Mouse (Mus musculus): ENCODE data around the gene Ing3. TPM values are rescaled to one million over a fixed set of nuclear protein-coding genes. Genes with fewer than 3 reads are reported as not detected.

Gene Ing3
- polyA plus RNA-seq (2014; fragmentation: Nextera tagmentation; extraction: Ambion mirVana): 50.5 and 50.9 TPM in 2 replicates

DNA sequence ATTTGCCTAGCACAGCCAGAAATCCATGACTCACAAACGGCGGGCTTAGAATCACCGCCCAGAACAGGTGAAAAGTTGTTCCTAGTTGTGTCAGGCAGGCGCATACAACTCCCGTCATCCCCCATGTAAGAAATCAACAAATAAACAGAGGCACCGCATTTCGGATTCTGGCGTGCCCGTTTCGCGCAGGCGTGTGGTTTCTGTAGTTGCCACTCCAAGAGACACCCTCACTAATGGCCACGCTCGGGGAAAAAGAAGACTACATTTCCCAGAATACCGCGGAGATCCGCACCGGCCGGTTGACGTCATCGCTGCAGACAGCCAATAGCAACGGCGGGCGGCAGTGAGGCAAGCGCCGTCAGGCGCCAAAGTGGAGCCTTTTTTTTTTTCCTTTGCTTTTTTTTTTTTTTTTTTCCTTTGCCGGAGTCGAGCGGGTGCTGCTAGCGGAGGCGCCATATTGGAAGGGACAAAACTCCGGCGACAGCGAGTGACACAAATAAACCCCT, at the start of gene Ing3:
Gene Ing3, plus strand, starts transcription at position 346 of the 506 bp plus-strand sequence.
- H3K27ac ChIP-seq (replicated peaks; ENCODE audit: low read depth, low read length): peak within 1 kb of the TSS; percentile 99
- H3K9ac ChIP-seq (replicated peaks; ENCODE audit: low read length): peak within 1 kb of the TSS; percentile 77
- H3K36me3 ChIP-seq (ENCODE audit: control insufficient read depth, insufficient read depth, low read length): peaks cover 23% of the 10 kb centered on the region
- H3K4me3 ChIP-seq (replicated peaks; ENCODE audit: low read depth, low read length): peak within 1 kb of the TSS; percentile 69
- no peaks in the 10 kb centered on the region for H3K9me3 ChIP-seq (ENCODE audit: control insufficient read depth, low read length)
- peak; percentile 99 for DNase-seq
- peak; percentile 98 for ATAC-seq (ENCODE audit: low FRiP score, low TSS enrichment)
- no peaks in the 10 kb centered on the region for H3K27me3 ChIP-seq (ENCODE audit: control insufficient read depth, insufficient read depth, low read length)
- H3K4me2 ChIP-seq (ENCODE audit: low read length): peak within 1 kb of the TSS; percentile 80
- peaks cover 7% of the 10 kb centered on the region; the same call in 1 of the 2 replicates for H3K4me1 ChIP-seq (ENCODE audit: control insufficient read depth, insufficient read depth, low read length)
- WGBS: under 1% methylated on average over 35 of the region's 35 CpGs

DNA sequence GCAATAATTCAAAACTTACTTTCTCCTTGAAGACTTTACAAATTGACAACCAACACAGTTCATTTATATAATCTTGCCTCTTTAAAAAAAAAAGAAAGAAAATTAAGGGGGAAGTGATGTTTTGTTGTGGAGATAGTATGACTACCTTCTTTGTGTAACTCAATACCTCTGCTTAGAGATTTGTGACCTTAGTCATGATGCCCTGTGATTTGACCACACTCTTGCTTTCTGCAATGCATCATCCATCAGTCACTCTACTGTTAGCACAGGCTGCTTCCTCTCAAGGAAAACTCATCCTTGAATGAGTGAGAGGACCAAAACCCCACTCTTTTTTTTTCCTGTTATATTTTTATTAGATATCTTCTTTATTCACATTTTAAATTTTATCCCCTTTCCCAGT, 39.7 kb upstream of the Ing3 start:
- no peak for DNase-seq
- Histone ChIP-seq H3K36me3 (ENCODE audit: control insufficient read depth, insufficient read depth, low read length) (no peaks in the 10 kb centered on the region), H3K9me3 (ENCODE audit: control insufficient read depth, low read length) (no peaks in the 10 kb centered on the region), H3K27ac (replicated peaks; ENCODE audit: low read depth, low read length) (no peak overlapping the region), H3K4me1 (ENCODE audit: control insufficient read depth, insufficient read depth, low read length) (no peaks in the 10 kb centered on the region), H3K9ac (replicated peaks; ENCODE audit: low read length) (no peak overlapping the region), H3K27me3 (ENCODE audit: control insufficient read depth, insufficient read depth, low read length) (no peaks in the 10 kb centered on the region), H3K4me3 (replicated peaks; ENCODE audit: low read depth, low read length) (no peak overlapping the region), H3K4me2 (ENCODE audit: low read length) (no peak overlapping the region)
- ATAC-seq (ENCODE audit: low FRiP score, low TSS enrichment): no peak

DNA sequence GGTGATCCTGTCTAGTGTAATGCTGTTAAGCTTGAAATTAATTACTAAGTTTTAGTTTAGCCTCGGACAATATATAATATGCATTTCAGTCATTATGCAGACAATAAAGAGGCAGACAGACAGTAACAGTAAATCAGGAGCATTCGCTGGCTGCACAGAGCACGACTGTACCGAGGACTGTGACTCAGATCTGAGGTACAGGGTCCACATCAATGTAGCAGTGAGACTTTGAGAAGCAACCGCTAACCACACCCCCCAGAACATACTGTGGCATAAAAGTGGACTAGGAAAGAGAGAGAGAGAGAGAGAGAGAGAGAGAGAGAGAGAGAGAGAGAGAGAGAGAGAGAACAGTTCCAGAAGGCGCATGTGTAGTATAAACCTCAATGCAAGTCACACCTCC, 38.6 kb upstream of the Ing3 start:
- WGBS: 91% methylated on average over 6 of the region's 6 CpGs
- no peak overlapping the region for H3K27ac ChIP-seq (replicated peaks; ENCODE audit: low read depth, low read length)
- no peaks in the 10 kb centered on the region for H3K36me3 ChIP-seq (ENCODE audit: control insufficient read depth, insufficient read depth, low read length)
- ATAC-seq (ENCODE audit: low FRiP score, low TSS enrichment) (no peak), DNase-seq (no peak)
- no peak overlapping the region for H3K9ac ChIP-seq (replicated peaks; ENCODE audit: low read length)
- no peaks in the 10 kb centered on the region for H3K27me3 ChIP-seq (ENCODE audit: control insufficient read depth, insufficient read depth, low read length)
- H3K4me3 ChIP-seq (replicated peaks; ENCODE audit: low read depth, low read length): no peak overlapping the region
- H3K9me3 ChIP-seq (ENCODE audit: control insufficient read depth, low read length): no peaks in the 10 kb centered on the region
- no peaks in the 10 kb centered on the region for H3K4me1 ChIP-seq (ENCODE audit: control insufficient read depth, insufficient read depth, low read length)
- no peak overlapping the region for H3K4me2 ChIP-seq (ENCODE audit: low read length)

DNA sequence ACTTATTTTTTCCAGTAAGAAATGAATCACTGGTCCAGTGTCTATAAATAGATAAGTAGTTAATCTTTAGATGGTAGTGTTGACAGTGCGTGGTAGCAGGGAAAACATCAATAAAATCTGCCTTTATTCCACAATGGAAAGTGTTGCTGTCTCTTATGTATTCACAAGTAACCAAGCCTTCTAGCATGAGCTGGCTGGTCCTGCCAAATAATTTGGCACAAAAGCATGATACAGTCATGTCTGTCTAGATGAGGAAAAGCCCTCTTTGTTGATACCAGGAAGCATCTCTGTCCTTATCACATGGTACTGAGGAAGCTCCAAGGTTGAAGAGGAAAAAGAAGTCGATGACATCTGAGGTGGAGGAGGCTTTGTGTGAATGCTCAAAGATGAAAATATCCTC, 32.8 kb upstream of the Ing3 start:
- Histone ChIP-seq H3K9me3 (ENCODE audit: control insufficient read depth, low read length) (no peaks in the 10 kb centered on the region), H3K4me2 (ENCODE audit: low read length) (no peak overlapping the region), H3K36me3 (ENCODE audit: control insufficient read depth, insufficient read depth, low read length) (no peaks in the 10 kb centered on the region), H3K4me3 (replicated peaks; ENCODE audit: low read depth, low read length) (no peak overlapping the region), H3K9ac (replicated peaks; ENCODE audit: low read length) (no peak overlapping the region), H3K4me1 (ENCODE audit: control insufficient read depth, insufficient read depth, low read length) (no peaks in the 10 kb centered on the region), H3K27me3 (ENCODE audit: control insufficient read depth, insufficient read depth, low read length) (no peaks in the 10 kb centered on the region), H3K27ac (replicated peaks; ENCODE audit: low read depth, low read length) (no peak overlapping the region)
- 91% methylated on average over 2 of the region's 2 CpGs for WGBS
- no peak for DNase-seq
- no peak for ATAC-seq (ENCODE audit: low FRiP score, low TSS enrichment)

DNA sequence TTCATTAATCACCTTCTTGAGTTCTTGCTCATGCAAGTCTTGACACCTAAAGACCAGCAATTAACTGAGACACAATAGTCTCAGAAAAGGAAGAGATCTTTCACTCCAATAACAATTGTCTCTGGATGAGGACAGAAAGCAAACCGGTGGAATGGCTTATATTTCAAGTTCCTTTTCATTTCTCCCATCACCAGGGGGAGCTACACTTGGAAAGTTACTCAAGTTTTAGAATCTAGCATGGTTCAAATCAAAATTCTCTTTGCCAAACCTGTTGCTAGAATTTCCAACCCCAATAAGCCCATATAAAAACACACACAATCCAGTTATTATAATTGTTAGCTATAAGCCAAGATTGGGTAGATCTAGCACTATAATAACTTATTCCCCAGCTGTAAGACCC, 25.2 kb upstream of the Ing3 start:
- DNase-seq (peak; percentile 2), ATAC-seq (ENCODE audit: low FRiP score, low TSS enrichment) (no peak)
- Histone ChIP-seq H3K4me1 (ENCODE audit: control insufficient read depth, insufficient read depth, low read length) (no peaks in the 10 kb centered on the region), H3K9ac (replicated peaks; ENCODE audit: low read length) (no peak overlapping the region), H3K27ac (replicated peaks; ENCODE audit: low read depth, low read length) (no peak overlapping the region), H3K27me3 (ENCODE audit: control insufficient read depth, insufficient read depth, low read length) (no peaks in the 10 kb centered on the region), H3K4me2 (ENCODE audit: low read length) (no peak overlapping the region), H3K4me3 (replicated peaks; ENCODE audit: low read depth, low read length) (no peak overlapping the region), H3K36me3 (ENCODE audit: control insufficient read depth, insufficient read depth, low read length) (no peaks in the 10 kb centered on the region), H3K9me3 (ENCODE audit: control insufficient read depth, low read length) (no peaks in the 10 kb centered on the region)
- 32% methylated on average over 1 of the region's 1 CpGs for WGBS

DNA sequence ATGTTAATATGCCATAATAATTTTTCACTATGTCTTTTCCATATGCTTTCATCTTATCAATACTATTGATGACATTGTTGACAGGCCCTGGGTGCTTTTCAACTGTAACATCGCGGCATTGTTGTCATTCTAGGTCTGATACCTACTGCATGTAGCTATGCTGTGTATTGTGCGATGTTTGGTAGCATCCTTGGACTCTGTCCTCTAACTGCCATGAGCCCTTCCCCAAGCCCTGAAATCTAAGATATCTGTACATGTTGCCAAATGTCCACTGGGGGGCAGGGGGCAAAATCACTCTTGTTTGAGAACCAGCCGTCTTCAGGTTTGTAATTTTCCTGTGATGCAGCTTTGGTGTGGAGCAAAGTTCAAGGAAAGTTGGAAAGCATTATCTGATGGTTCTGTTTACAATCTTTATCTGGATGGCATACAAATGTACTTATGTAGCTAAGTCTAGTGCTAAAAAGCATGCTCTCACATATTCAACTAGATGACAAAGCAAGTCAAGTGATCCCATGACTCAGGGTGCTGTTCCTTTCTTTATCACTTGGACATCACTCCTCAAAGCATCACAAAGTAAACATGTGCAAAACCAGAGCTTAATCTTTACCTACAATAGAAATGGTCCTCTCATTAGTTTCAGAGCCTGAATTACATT, 11.3 kb upstream of the Ing3 start:
- Histone ChIP-seq H3K4me1 (ENCODE audit: control insufficient read depth, insufficient read depth, low read length) (no peaks in the 10 kb centered on the region), H3K27me3 (ENCODE audit: control insufficient read depth, insufficient read depth, low read length) (no peaks in the 10 kb centered on the region), H3K36me3 (ENCODE audit: control insufficient read depth, insufficient read depth, low read length) (no peaks in the 10 kb centered on the region), H3K4me2 (ENCODE audit: low read length) (no peak overlapping the region), H3K9ac (replicated peaks; ENCODE audit: low read length) (no peak overlapping the region), H3K4me3 (replicated peaks; ENCODE audit: low read depth, low read length) (no peak overlapping the region), H3K27ac (replicated peaks; ENCODE audit: low read depth, low read length) (no peak overlapping the region), H3K9me3 (ENCODE audit: control insufficient read depth, low read length) (no peaks in the 10 kb centered on the region; the same call in 1 of the 2 replicates)
- no peak for DNase-seq
- ATAC-seq (ENCODE audit: low FRiP score, low TSS enrichment): no peak
- 88% methylated on average over 4 of the region's 4 CpGs for WGBS

DNA sequence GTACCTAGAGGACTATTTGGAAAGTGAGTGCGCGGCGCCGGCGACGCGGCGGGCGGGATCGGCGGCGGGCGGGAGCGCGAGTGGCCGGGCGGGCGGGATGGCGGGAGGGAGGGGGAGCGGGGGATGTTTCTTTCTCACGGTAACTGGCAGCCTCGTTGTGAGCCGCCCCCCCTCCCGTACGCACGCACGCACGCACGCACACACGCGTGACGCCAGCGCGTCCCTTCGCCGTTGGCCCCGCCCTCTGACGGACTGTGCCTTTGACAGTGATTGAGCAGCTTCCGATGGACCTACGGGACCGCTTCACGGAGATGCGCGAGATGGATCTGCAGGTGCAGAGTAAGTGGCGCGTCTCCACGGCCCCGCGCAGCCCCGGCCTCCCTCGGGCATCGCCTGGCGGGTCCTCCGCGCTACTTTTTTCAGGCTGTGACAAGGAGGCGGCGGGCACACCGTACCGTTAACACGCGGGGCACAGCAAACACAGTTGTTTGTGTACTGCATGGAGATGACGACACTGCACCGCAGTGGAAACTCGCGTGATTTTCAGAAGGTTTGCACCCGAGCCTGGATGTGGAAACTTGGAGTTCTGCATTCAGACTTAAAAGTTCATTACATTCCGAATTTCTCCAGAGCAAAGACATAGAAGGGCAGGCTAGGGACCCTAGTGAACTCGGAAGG, 539 bp downstream of the Ing3 start:
- H3K4me3 ChIP-seq (replicated peaks; ENCODE audit: low read depth, low read length): peak overlapping the region; percentile 69
- no peaks in the 10 kb centered on the region for H3K27me3 ChIP-seq (ENCODE audit: control insufficient read depth, insufficient read depth, low read length)
- H3K4me2 ChIP-seq (ENCODE audit: low read length): peak overlapping the region; percentile 80
- under 1% methylated on average over 63 of the region's 68 CpGs for WGBS
- peak overlapping the region; percentile 99 for H3K27ac ChIP-seq (replicated peaks; ENCODE audit: low read depth, low read length)
- peaks cover 7% of the 10 kb centered on the region; the same call in 1 of the 2 replicates for H3K4me1 ChIP-seq (ENCODE audit: control insufficient read depth, insufficient read depth, low read length)
- peaks cover 27% of the 10 kb centered on the region for H3K36me3 ChIP-seq (ENCODE audit: control insufficient read depth, insufficient read depth, low read length)
- DNase-seq (peak; percentile 98), ATAC-seq (ENCODE audit: low FRiP score, low TSS enrichment) (peak; percentile 96)
- no peaks in the 10 kb centered on the region for H3K9me3 ChIP-seq (ENCODE audit: control insufficient read depth, low read length)
- peak overlapping the region; percentile 77 for H3K9ac ChIP-seq (replicated peaks; ENCODE audit: low read length)

DNA sequence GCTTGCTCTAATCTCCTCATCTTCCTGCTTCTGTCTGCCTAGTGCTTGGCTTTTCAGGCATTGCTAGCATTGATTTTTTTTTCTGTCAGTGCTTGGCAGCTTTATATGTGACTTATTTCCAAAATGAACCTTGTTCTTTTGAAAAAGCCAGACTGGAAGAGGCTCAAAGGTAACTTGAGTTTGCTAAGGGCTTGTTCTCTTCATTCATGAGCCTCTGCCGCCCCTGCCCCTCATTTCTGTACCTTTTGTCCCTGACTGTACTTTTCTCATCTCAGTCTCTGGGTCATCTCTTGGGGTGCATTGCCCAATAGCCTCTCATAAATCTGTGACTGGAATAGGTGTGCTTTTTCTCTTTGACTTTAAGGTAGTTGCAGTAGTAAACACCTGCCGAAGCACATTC, 1.3 kb downstream of the Ing3 start:
- Histone ChIP-seq H3K4me2 (ENCODE audit: low read length) (peak overlapping the region; percentile 80), H3K9me3 (ENCODE audit: control insufficient read depth, low read length) (no peaks in the 10 kb centered on the region), H3K27me3 (ENCODE audit: control insufficient read depth, insufficient read depth, low read length) (no peaks in the 10 kb centered on the region), H3K4me3 (replicated peaks; ENCODE audit: low read depth, low read length) (peak overlapping the region; percentile 69), H3K36me3 (ENCODE audit: control insufficient read depth, insufficient read depth, low read length) (peaks cover 35% of the 10 kb centered on the region), H3K9ac (replicated peaks; ENCODE audit: low read length) (peak overlapping the region; percentile 77; the same call in 1 of the 2 replicates), H3K27ac (replicated peaks; ENCODE audit: low read depth, low read length) (no peak overlapping the region), H3K4me1 (ENCODE audit: control insufficient read depth, insufficient read depth, low read length) (peaks cover 7% of the 10 kb centered on the region; the same call in 1 of the 2 replicates)
- DNase-seq: no peak
- whole genome bisulfite sequencing: 87% methylated on average over 2 of the region's 2 CpGs
- ATAC-seq (ENCODE audit: low FRiP score, low TSS enrichment): no peak
